Mouse (Mus musculus): ENCODE measurements around the gene Usp29. TPM values are rescaled to one million over a fixed set of nuclear protein-coding genes. Genes with fewer than 3 reads are reported as not detected.
"Not testable (repeated sequence)": the region's sequence is repeated elsewhere in the genome, so short reads cannot be mapped to it uniquely, and the experiment has no call there.

Gene Usp29
- polyA plus RNA-seq, 1 experiment from 2014 or later, result 14.4 TPM

DNA sequence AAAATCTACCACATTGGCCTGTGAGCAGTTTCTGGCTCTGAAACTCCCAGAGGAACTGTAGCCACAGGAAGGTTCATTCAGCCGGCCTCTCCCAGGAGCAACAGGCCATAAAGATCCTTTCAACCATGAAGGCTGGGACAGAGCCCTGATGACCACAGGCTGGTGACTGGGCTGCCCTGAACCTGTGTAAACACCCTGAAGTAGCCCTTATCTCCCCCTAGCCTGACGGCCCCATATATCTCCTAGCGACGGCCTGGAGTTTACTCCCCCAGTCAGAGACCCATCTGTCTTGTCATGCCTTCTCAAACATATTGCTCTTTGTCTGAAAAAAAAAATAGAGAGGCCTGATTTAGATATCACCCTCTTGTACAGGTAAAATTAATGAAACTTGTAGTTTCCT is 166.6 kb downstream of the Usp29 start:
- H3K4me1 ChIP-seq (replicated peaks; ENCODE audit: control insufficient read depth, insufficient read depth, low read length); DNase-seq (ENCODE audit: low spot score); H3K4me3 ChIP-seq (ENCODE audit: low read depth, low read length); ATAC-seq (replicated peaks; ENCODE audit: low FRiP score); H3K27me3 ChIP-seq (ENCODE audit: control insufficient read depth, insufficient read depth, low read length); H3K9ac ChIP-seq (ENCODE audit: low read length); H3K36me3 ChIP-seq (ENCODE audit: control insufficient read depth, insufficient read depth, low read length); H3K27ac ChIP-seq (ENCODE audit: low read depth, low read length); H3K4me2 ChIP-seq (ENCODE audit: low read depth, low read length, severe bottlenecking); H3K9me3 ChIP-seq (ENCODE audit: control insufficient read depth, low read length): not testable (repeated sequence)
- WGBS, result 77% methylated on average over 4 of the region's 4 CpGs

GRCm38 (mm10) chr7:6900672-6901071 is 170.3 kb downstream of the Usp29 start:
- ATAC-seq (replicated peaks; ENCODE audit: low FRiP score) (no peak), DNase-seq (ENCODE audit: low spot score) (no peak)
- Histone ChIP-seq H3K9me3 (ENCODE audit: control insufficient read depth, low read length) (no peaks in the 10 kb centered on the region), H3K4me1 (replicated peaks; ENCODE audit: control insufficient read depth, insufficient read depth, low read length) (no peaks in the 10 kb centered on the region), H3K27me3 (ENCODE audit: control insufficient read depth, insufficient read depth, low read length) (no peaks in the 10 kb centered on the region), H3K4me2 (ENCODE audit: low read depth, low read length, severe bottlenecking) (no peak overlapping the region), H3K9ac (ENCODE audit: low read length) (no peak overlapping the region), H3K27ac (ENCODE audit: low read depth, low read length) (no peak overlapping the region), H3K36me3 (ENCODE audit: control insufficient read depth, insufficient read depth, low read length) (no peaks in the 10 kb centered on the region), H3K4me3 (ENCODE audit: low read depth, low read length) (no peak overlapping the region)
- 94% methylated on average over 7 of the region's 7 CpGs for WGBS

DNA sequence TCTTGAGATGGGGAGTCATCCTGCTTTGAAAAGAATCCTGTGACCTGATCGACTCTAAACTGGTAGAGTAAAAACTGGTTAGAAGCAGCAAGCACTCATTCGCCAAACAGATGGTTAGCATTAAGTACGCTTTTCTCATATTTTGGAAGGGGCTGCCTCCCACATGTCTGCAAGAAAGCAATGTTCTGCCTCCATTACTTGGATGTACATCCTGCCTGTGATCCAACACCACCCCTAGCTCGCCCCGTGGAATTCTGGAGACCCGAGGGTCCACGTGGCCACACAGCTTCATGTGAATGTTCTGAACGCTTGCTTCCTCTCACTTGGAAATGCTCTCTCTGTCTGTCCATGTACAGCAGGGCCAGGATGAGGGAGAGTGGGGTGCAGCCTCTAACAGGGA is 173.1 kb downstream of the Usp29 start:
- Histone ChIP-seq H3K9me3 (ENCODE audit: control insufficient read depth, low read length) (no peaks in the 10 kb centered on the region), H3K4me3 (ENCODE audit: low read depth, low read length) (no peak overlapping the region), H3K4me1 (replicated peaks; ENCODE audit: control insufficient read depth, insufficient read depth, low read length) (no peaks in the 10 kb centered on the region), H3K27me3 (ENCODE audit: control insufficient read depth, insufficient read depth, low read length) (no peaks in the 10 kb centered on the region), H3K36me3 (ENCODE audit: control insufficient read depth, insufficient read depth, low read length) (no peaks in the 10 kb centered on the region), H3K9ac (ENCODE audit: low read length) (no peak overlapping the region), H3K4me2 (ENCODE audit: low read depth, low read length, severe bottlenecking) (no peak overlapping the region), H3K27ac (ENCODE audit: low read depth, low read length) (no peak overlapping the region)
- WGBS, result 80% methylated on average over 8 of the region's 8 CpGs
- ATAC-seq (replicated peaks; ENCODE audit: low FRiP score), result no peak
- no peak for DNase-seq (ENCODE audit: low spot score)

DNA sequence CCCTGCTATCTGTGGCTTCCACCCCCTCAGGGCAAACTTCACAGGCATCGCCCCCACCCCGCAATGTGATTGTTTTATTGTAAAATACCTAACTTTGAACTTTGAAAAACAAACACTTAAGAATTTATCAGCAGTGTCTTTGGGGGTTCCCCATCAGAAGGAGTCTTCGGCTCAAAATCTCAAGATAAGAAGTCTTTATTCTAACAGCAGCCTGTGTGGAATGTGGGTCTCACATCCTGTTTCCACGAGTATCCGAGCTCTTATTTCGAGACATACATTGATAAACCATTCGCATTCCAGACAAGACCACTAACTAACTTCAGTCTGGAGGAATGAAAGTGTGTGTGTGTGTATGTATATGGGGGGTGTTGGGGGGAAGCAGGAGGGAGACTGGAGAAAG is 180.1 kb downstream of the Usp29 start:
- Histone ChIP-seq H3K4me1 (replicated peaks; ENCODE audit: control insufficient read depth, insufficient read depth, low read length) (peaks cover 3% of the 10 kb centered on the region; the same call in 1 of the 2 replicates), H3K36me3 (ENCODE audit: control insufficient read depth, insufficient read depth, low read length) (no peaks in the 10 kb centered on the region), H3K27ac (ENCODE audit: low read depth, low read length) (no peak overlapping the region), H3K9ac (ENCODE audit: low read length) (no peak overlapping the region), H3K27me3 (ENCODE audit: control insufficient read depth, insufficient read depth, low read length) (no peaks in the 10 kb centered on the region), H3K9me3 (ENCODE audit: control insufficient read depth, low read length) (no peaks in the 10 kb centered on the region), H3K4me3 (ENCODE audit: low read depth, low read length) (no peak overlapping the region), H3K4me2 (ENCODE audit: low read depth, low read length, severe bottlenecking) (no peak overlapping the region)
- WGBS, result 82% methylated on average over 7 of the region's 7 CpGs
- DNase-seq (ENCODE audit: low spot score) (no peak), ATAC-seq (replicated peaks; ENCODE audit: low FRiP score) (no peak)

- Histone ChIP-seq H3K4me3 (ENCODE audit: low read depth, low read length) (no peak overlapping the region), H3K4me1 (replicated peaks; ENCODE audit: control insufficient read depth, insufficient read depth, low read length) (peaks cover 3% of the 10 kb centered on the region; the same call in 1 of the 2 replicates)
- ATAC-seq (replicated peaks; ENCODE audit: low FRiP score), result no peak
Observed at GRCm38 (mm10) chr7:6911731-6912130, 181.4 kb downstream of the Usp29 start.

DNA sequence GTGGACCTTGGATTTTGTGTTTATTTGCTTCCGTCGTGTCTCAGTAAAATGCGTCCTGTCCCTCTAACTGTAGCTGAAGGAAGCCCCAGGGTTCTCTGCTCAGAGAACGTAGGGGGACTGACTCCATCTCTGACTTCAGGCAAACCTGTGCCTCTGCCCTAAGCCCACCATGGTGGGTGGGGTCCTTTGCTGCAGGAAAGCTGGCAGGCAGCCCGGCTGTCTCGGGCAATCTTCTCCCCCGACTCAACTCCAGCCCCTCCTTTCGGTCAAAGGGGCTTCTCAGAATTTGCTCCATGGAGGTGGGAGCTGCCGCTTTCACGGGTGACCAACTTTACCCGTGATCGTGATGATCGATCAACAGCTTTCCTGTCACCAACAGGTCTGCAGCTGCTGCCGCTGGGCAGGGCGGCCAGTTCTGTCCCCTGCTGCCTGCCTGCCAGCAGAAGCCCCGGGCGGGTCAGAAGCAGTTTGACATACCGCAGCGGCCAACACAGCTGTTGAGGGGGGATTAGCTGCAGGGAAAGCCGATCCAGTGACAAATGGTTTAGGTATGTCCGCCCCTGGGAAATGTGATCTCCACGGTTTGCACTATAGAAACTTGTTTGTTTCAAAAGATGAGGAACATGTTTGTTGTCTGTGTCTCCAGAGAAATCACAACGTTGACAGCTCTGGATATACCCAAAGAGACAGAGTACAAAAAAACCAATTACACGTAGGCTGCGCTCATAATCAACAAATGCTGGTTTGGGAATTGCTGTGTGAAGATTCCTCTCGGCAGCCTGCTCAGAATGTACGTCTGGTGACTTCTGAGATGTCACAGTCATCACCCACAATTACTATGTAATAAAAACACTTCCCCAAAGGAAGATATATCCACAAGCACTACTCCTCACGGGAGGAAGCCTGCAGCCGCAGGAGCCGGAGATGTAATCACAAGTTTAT is 183.3 kb downstream of the Usp29 start:
- Histone ChIP-seq H3K4me2 (ENCODE audit: low read depth, low read length, severe bottlenecking) (peak overlapping the region; percentile 55), H3K36me3 (ENCODE audit: control insufficient read depth, insufficient read depth, low read length) (no peaks in the 10 kb centered on the region), H3K27ac (ENCODE audit: low read depth, low read length) (no peak overlapping the region), H3K9me3 (ENCODE audit: control insufficient read depth, low read length) (no peaks in the 10 kb centered on the region), H3K4me1 (replicated peaks; ENCODE audit: control insufficient read depth, insufficient read depth, low read length) (peaks cover 3% of the 10 kb centered on the region; the same call in 1 of the 2 replicates), H3K9ac (ENCODE audit: low read length) (peak overlapping the region; percentile 49), H3K4me3 (ENCODE audit: low read depth, low read length) (peak overlapping the region; percentile 24; the same call in 1 of the 2 replicates), H3K27me3 (ENCODE audit: control insufficient read depth, insufficient read depth, low read length) (no peaks in the 10 kb centered on the region)
- ATAC-seq (replicated peaks; ENCODE audit: low FRiP score), result peak; percentile 48
- 20% methylated on average over 30 of the region's 30 CpGs for WGBS
- DNase-seq (ENCODE audit: low spot score), result peak; percentile 77

More at GRCm38 (mm10) chr7:6911731-6912130, 181.4 kb downstream of the Usp29 start:
- no peak overlapping the region for H3K4me2 ChIP-seq (ENCODE audit: low read depth, low read length, severe bottlenecking)
- no peak overlapping the region for H3K27ac ChIP-seq (ENCODE audit: low read depth, low read length)
- no peaks in the 10 kb centered on the region for H3K27me3 ChIP-seq (ENCODE audit: control insufficient read depth, insufficient read depth, low read length)
- H3K36me3 ChIP-seq (ENCODE audit: control insufficient read depth, insufficient read depth, low read length), result no peaks in the 10 kb centered on the region
- no peak for DNase-seq (ENCODE audit: low spot score)
- H3K9ac ChIP-seq (ENCODE audit: low read length), result no peak overlapping the region
- WGBS, result 79% methylated on average over 5 of the region's 5 CpGs
- H3K9me3 ChIP-seq (ENCODE audit: control insufficient read depth, low read length), result no peaks in the 10 kb centered on the region

- H3K4me3 ChIP-seq (ENCODE audit: low read depth, low read length), result no peak overlapping the region
- WGBS, result 75% methylated on average over 5 of the region's 5 CpGs
- no peak overlapping the region for H3K27ac ChIP-seq (ENCODE audit: low read depth, low read length)
- no peaks in the 10 kb centered on the region for H3K27me3 ChIP-seq (ENCODE audit: control insufficient read depth, insufficient read depth, low read length)
- no peak overlapping the region for H3K9ac ChIP-seq (ENCODE audit: low read length)
- H3K4me1 ChIP-seq (replicated peaks; ENCODE audit: control insufficient read depth, insufficient read depth, low read length), result peaks cover 3% of the 10 kb centered on the region; the same call in 1 of the 2 replicates
- ATAC-seq (replicated peaks; ENCODE audit: low FRiP score) (no peak), DNase-seq (ENCODE audit: low spot score) (no peak)
- H3K4me2 ChIP-seq (ENCODE audit: low read depth, low read length, severe bottlenecking), result no peak overlapping the region
- H3K9me3 ChIP-seq (ENCODE audit: control insufficient read depth, low read length), result no peaks in the 10 kb centered on the region
- H3K36me3 ChIP-seq (ENCODE audit: control insufficient read depth, insufficient read depth, low read length), result no peaks in the 10 kb centered on the region
Observed at GRCm38 (mm10) chr7:6917126-6917525, 186.7 kb downstream of the Usp29 start.

- peak; percentile 92 for DNase-seq (ENCODE audit: low spot score)
- peak; percentile 75 for ATAC-seq (replicated peaks; ENCODE audit: low FRiP score)
- H3K4me1 ChIP-seq (replicated peaks; ENCODE audit: control insufficient read depth, insufficient read depth, low read length), result peaks cover 3% of the 10 kb centered on the region; the same call in 1 of the 2 replicates
- no peak overlapping the region for H3K9ac ChIP-seq (ENCODE audit: low read length)
- no peak overlapping the region for H3K4me2 ChIP-seq (ENCODE audit: low read depth, low read length, severe bottlenecking)
- 16% methylated on average over 10 of the region's 10 CpGs for WGBS
- H3K36me3 ChIP-seq (ENCODE audit: control insufficient read depth, insufficient read depth, low read length), result no peaks in the 10 kb centered on the region
- H3K4me3 ChIP-seq (ENCODE audit: low read depth, low read length), result no peak overlapping the region
- H3K27me3 ChIP-seq (ENCODE audit: control insufficient read depth, insufficient read depth, low read length), result no peaks in the 10 kb centered on the region
- no peak overlapping the region for H3K27ac ChIP-seq (ENCODE audit: low read depth, low read length)
- no peaks in the 10 kb centered on the region for H3K9me3 ChIP-seq (ENCODE audit: control insufficient read depth, low read length)
Observed at GRCm38 (mm10) chr7:6918267-6918666, 187.9 kb downstream of the Usp29 start.
